Mouse (Mus musculus): Measurements from ENCODE around the gene Prdx2. TPM values are rescaled to one million over a fixed set of nuclear protein-coding genes. Genes with fewer than 3 reads are reported as not detected.
A peak's percentile ranks its signal among the peaks of the same experiment; 100 is the strongest.

Gene Prdx2
- polyA plus RNA-seq, 1 experiment from 2014 or later: 644 TPM

DNA sequence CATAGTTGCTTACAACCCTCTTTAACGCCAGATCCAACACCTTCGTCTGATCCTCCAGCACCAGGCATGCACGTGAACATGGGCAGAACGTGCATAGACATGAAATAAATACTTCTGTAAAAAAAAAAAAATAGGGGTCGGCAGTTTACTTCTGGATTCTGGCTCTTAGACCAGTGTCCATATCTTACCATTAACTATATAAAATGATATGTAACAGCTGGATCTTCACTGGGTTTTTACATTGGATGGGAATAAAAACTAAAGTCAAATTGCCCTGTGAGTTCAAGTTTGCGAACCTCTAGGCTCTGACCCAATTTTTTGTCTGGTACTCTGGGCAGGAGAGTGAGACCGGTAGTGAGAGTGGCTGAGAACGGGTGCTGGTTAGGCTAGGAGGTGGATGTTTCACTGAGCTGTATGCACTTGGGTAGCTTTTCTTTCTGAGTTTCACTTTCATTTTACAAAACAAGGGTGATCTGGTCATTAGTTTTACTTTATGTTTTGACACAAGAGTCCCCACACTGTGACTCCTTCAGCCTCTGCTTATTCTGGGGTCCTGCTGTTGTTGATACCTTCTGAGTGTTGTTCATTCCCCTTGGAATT lies 5.3 kb downstream of the Prdx2 start:
- 72% methylated on average over 8 of the region's 8 CpGs for WGBS
- H3K9me3 ChIP-seq (ENCODE audit: control insufficient read depth, low read length): no peaks in the 10 kb centered on the region
- ATAC-seq (ENCODE audit: low read depth): no peak
- peaks cover 21% of the 10 kb centered on the region for H3K36me3 ChIP-seq (ENCODE audit: control insufficient read depth, insufficient read depth, low read length)
- H3K4me1 ChIP-seq (replicated peaks; ENCODE audit: control insufficient read depth, insufficient read depth, low read length): peaks cover 52% of the 10 kb centered on the region
- peak overlapping the region; percentile 37; the same call in 1 of the 2 replicates for H3K27ac ChIP-seq (ENCODE audit: low read length)
- no peak overlapping the region for H3K4me3 ChIP-seq (ENCODE audit: low read length)
- no peaks in the 10 kb centered on the region for H3K27me3 ChIP-seq (ENCODE audit: control insufficient read depth, insufficient read depth, low read depth, low read length)
- H3K4me2 ChIP-seq (ENCODE audit: low read depth, low read length): no peak overlapping the region
- peak overlapping the region; percentile 20; the same call in 1 of the 2 replicates for H3K9ac ChIP-seq (ENCODE audit: low read length)

DNA sequence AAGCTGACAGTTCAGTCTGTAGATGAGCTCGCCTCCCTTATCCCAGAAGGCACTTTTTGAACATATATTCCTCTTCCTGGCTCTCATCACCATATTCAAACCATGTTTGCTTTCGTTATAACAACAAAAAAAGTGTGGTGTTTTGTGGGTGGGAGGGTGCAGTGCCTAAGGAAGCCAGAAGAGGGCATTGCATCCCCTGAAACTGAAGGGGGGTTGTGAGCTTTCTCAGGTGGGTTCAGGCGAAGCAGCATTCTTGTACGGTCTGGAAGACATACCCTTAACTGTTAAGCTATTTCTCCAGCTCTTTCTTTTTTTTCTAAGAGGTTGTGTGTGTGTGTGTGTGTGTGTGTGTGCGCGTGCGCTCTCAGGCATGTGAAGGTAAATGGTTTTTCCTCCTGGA lies 6.0 kb downstream of the Prdx2 start:
- peaks cover 21% of the 10 kb centered on the region for H3K36me3 ChIP-seq (ENCODE audit: control insufficient read depth, insufficient read depth, low read length)
- H3K27ac ChIP-seq (ENCODE audit: low read length): no peak overlapping the region; the same call in 1 of the 2 replicates
- H3K9me3 ChIP-seq (ENCODE audit: control insufficient read depth, low read length): no peaks in the 10 kb centered on the region
- ATAC-seq (ENCODE audit: low read depth): no peak
- WGBS: 33% methylated on average over 7 of the region's 7 CpGs
- H3K4me2 ChIP-seq (ENCODE audit: low read depth, low read length): peak overlapping the region; percentile 93
- peaks cover 56% of the 10 kb centered on the region for H3K4me1 ChIP-seq (replicated peaks; ENCODE audit: control insufficient read depth, insufficient read depth, low read length)
- H3K4me3 ChIP-seq (ENCODE audit: low read length): no peak overlapping the region
- H3K27me3 ChIP-seq (ENCODE audit: control insufficient read depth, insufficient read depth, low read depth, low read length): no peaks in the 10 kb centered on the region
- H3K9ac ChIP-seq (ENCODE audit: low read length): no peak overlapping the region; the same call in 1 of the 2 replicates

DNA sequence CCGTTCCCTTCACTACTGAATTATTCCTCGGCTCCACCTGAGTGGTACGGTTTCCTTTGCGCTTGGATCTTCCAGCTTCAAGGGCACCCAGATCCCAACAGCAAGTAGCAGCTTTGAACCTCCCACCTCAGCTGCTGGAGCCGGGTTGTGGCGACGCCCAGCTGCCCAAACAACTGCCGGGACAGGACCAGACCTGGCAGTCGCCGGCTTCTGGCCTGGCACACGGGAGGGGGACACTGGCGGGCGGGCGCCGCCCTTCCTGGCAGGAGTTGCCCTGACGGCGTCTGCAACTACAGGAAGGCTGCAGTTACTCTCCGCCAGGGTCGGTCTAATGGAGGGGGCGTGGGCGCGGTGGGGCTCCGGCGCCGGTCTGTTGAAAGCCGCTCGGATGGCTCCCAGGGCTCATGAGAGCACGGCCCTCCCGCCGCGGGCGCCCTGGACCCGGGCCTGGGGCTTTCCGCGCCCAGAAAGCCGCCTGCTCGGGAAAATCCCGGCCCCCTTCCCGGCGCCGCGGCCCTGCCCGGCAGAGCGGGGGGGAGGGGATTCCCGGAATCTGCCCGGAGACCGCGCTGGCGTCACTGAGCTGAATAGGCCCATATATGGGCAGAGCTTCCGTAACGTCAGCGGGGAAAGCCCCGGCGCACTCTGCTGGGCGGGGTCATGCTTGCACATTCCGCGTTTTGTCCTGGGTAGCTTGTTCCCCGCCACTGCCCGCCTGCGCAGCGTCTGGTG lies 6.8 kb downstream of the Prdx2 start:
- no peaks in the 10 kb centered on the region for H3K27me3 ChIP-seq (ENCODE audit: control insufficient read depth, insufficient read depth, low read depth, low read length)
- H3K27ac ChIP-seq (ENCODE audit: low read length): peak overlapping the region; percentile 96
- peaks cover 20% of the 10 kb centered on the region; the same call in 1 of the 2 replicates for H3K36me3 ChIP-seq (ENCODE audit: control insufficient read depth, insufficient read depth, low read length)
- H3K9ac ChIP-seq (ENCODE audit: low read length): peak overlapping the region; percentile 75
- peaks cover 56% of the 10 kb centered on the region for H3K4me1 ChIP-seq (replicated peaks; ENCODE audit: control insufficient read depth, insufficient read depth, low read length)
- peak overlapping the region; percentile 70 for H3K4me3 ChIP-seq (ENCODE audit: low read length)
- no peaks in the 10 kb centered on the region for H3K9me3 ChIP-seq (ENCODE audit: control insufficient read depth, low read length)
- ATAC-seq (ENCODE audit: low read depth): peak; percentile 70
- peak overlapping the region; percentile 93 for H3K4me2 ChIP-seq (ENCODE audit: low read depth, low read length)
- under 1% methylated on average over 56 of the region's 61 CpGs for WGBS

DNA sequence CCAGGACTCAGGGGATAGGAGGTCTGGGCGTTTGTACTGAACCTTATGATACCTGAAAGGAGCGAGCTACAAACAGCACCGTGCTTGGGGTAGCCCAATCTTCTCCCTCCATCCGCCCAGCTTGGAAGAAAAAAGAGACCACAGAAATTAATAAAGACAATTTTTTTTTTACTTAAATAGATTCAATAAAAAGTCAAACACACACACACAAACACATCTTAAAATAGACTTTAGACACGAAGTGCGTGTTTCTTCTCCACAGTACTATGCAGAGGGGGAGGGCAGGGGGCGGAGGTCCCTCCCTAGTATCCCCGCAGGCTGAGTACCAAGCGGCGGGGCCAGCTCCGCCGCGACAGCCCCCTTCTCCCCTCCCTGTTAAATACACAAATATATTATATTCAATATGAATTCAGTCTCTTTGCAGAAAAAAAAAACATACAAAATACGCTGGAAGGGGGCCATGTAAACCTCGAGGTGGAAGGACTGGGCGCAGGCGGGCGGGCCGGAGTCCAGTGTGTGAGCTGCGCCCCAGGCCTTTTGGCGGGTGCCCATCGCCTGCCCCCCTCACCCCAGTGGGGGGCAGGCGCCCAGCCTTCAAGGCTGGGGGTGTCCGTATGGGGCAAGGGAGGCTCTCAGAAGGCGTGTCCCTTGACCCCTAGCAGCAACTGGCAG lies 7.5 kb downstream of the Prdx2 start:
- Histone ChIP-seq H3K36me3 (ENCODE audit: control insufficient read depth, insufficient read depth, low read length) (peaks cover 13% of the 10 kb centered on the region; the same call in 1 of the 2 replicates), H3K4me3 (ENCODE audit: low read length) (peak overlapping the region; percentile 70), H3K9me3 (ENCODE audit: control insufficient read depth, low read length) (no peaks in the 10 kb centered on the region), H3K4me1 (replicated peaks; ENCODE audit: control insufficient read depth, insufficient read depth, low read length) (peaks cover 63% of the 10 kb centered on the region), H3K4me2 (ENCODE audit: low read depth, low read length) (peak overlapping the region; percentile 93), H3K27ac (ENCODE audit: low read length) (peak overlapping the region; percentile 96), H3K27me3 (ENCODE audit: control insufficient read depth, insufficient read depth, low read depth, low read length) (no peaks in the 10 kb centered on the region), H3K9ac (ENCODE audit: low read length) (peak overlapping the region; percentile 75)
- ATAC-seq (ENCODE audit: low read depth): no peak
- 1% methylated on average over 25 of the region's 25 CpGs for WGBS

DNA sequence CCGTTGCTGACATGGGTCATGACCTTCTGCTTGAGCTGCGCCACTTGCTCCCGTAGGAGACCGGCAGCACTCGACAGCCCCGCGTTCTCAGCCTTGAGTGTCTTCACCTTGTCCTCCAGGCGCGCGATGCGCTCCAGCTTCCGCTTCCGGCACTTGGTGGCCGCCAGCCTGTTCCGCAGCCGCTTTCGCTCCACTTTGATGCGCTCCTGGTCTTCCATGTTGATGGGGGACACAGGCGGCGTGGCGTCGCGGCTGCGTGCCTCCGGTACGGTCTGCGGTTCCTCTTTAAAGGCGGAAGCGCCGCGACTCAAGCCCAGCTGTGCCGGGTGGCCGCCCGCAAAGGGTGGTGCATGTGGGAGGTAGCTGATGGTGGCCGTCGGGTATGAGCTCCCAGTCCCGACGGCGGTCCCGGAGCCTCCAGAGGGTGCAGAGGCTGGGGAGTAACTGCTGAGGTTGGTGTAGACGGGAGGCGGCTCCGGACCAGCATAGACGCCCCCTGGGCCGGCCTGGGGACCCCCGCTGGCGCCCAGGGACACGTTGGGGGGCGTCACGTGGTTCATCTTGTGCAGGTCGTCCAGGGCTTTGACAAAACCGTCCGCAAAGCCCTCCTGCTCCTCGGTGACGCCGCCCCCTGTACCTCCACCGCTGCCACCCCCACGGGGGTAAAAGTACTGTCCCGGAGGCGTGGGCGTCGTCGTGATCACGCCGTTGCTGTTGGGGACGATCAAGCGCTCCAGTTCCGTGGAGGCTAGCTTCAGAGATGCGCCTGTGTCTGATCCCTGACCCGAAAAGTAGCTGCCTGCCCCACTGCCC lies 8.3 kb downstream of the Prdx2 start:
- Histone ChIP-seq H3K36me3 (ENCODE audit: control insufficient read depth, insufficient read depth, low read length) (peaks cover 8% of the 10 kb centered on the region; the same call in 1 of the 2 replicates), H3K27me3 (ENCODE audit: control insufficient read depth, insufficient read depth, low read depth, low read length) (no peaks in the 10 kb centered on the region), H3K9ac (ENCODE audit: low read length) (peak overlapping the region; percentile 75), H3K4me1 (replicated peaks; ENCODE audit: control insufficient read depth, insufficient read depth, low read length) (peaks cover 70% of the 10 kb centered on the region), H3K9me3 (ENCODE audit: control insufficient read depth, low read length) (no peaks in the 10 kb centered on the region), H3K4me3 (ENCODE audit: low read length) (peak overlapping the region; percentile 70), H3K4me2 (ENCODE audit: low read depth, low read length) (peak overlapping the region; percentile 93), H3K27ac (ENCODE audit: low read length) (peak overlapping the region; percentile 96)
- under 1% methylated on average over 69 of the region's 70 CpGs for WGBS
- ATAC-seq (ENCODE audit: low read depth): no peak

DNA sequence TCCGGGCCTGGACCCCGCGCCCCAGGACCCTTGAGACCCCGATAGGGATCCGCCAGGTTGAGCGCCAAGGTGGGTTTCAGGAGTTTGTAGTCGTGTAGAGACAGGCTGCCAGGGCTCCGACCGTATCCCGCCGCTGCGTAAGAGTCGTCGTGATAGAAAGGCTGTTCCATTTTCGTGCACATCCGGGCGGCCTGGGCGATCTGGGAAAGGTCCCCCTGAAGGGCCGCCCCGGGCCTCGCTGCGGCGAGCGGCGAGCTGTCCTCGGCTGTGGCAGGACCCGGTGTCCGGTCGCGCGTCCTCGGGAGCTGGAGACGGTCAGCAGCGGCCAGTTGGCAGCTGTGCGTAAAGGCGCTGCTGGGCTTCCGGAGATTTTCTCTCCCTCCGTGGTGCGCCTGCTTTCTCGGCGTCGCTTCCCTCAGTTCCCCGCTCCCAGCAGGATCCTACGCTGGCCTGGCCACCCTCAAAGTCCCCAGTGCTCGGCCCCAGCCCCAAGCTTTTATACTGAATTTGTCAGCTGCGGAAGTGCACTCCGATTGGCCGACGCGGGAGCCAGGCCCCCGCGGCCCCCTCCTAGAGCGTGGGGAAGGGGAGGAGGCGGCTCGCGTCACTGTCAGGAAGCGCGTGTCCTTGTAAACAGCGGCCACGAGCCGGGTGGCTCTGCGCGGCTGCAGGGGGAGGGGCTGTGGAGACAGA lies 9.0 kb downstream of the Prdx2 start, which contains the start of gene Junb:
TSS of gene Junb (minus strand) at position 471 of the 693 bp plus-strand sequence.
- under 1% methylated on average over 62 of the region's 63 CpGs for WGBS

DNA sequence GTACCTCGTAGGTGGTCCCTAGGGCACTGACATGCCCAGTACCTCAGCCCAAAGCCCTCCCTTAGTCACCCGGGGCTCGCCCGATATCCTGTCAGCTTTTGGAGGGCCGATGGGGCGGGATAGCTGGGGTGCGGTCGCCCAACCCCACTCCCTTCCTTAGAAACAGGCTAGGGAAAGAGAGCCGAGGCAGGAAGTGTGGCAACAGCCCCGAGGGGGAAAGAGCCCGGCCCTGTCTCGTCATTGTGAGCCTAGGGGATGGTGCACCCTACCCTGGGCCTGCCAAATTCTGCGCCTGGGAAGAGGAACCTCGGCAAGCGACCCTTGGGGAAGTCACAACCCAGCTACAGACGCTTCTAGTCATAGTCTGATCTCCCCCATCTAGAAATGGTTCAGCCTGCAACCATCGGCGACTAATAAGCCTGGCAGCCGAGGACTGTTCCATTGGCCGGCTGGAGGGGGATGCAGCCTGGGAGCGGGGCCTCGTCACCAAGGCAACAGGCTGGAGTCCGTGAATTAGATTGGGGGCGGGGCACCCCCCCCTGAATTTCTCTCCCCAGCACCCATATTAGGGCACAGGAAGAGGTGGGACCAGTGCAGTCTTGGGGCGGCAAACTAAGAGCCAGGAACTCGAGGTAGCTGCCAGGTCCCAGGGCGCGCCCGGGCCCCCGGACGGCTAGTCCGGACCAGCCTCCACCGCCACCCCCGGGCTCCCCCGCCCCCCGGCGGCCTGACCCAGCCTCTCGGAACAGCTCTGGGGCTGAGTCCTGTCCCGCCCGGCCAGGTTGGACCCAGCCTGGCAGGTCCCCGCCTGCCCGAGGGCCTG lies 10.4 kb downstream of the Prdx2 start:
- 2% methylated on average over 37 of the region's 42 CpGs for WGBS
- peak; percentile 62 for ATAC-seq (ENCODE audit: low read depth)

More for the DNA sequence above, 9.0 kb downstream of the Prdx2 start, which contains the start of gene Junb:
- peak; percentile 65 for ATAC-seq (ENCODE audit: low read depth)
- peak within 1 kb of the TSS; percentile 70 for H3K4me3 ChIP-seq (ENCODE audit: low read length)
- peaks cover 71% of the 10 kb centered on the region for H3K4me1 ChIP-seq (replicated peaks; ENCODE audit: control insufficient read depth, insufficient read depth, low read length)
- H3K9me3 ChIP-seq (ENCODE audit: control insufficient read depth, low read length): no peaks in the 10 kb centered on the region
- peak within 1 kb of the TSS; percentile 75 for H3K9ac ChIP-seq (ENCODE audit: low read length)
- H3K27ac ChIP-seq (ENCODE audit: low read length): peak within 1 kb of the TSS; percentile 96
- 0 out of 2 replicates have a peak, but pooled peaks cover 5% of the 10 kb centered on the region for H3K36me3 ChIP-seq (ENCODE audit: control insufficient read depth, insufficient read depth, low read length)
- peak within 1 kb of the TSS; percentile 93 for H3K4me2 ChIP-seq (ENCODE audit: low read depth, low read length)
- no peaks in the 10 kb centered on the region for H3K27me3 ChIP-seq (ENCODE audit: control insufficient read depth, insufficient read depth, low read depth, low read length)

More for the DNA sequence above, 10.4 kb downstream of the Prdx2 start:
- Histone ChIP-seq H3K9me3 (ENCODE audit: control insufficient read depth, low read length) (no peaks in the 10 kb centered on the region), H3K9ac (ENCODE audit: low read length) (peak overlapping the region; percentile 69), H3K36me3 (ENCODE audit: control insufficient read depth, insufficient read depth, low read length) (no peaks in the 10 kb centered on the region), H3K27ac (ENCODE audit: low read length) (peak overlapping the region; percentile 96), H3K27me3 (ENCODE audit: control insufficient read depth, insufficient read depth, low read depth, low read length) (no peaks in the 10 kb centered on the region), H3K4me2 (ENCODE audit: low read depth, low read length) (peak overlapping the region; percentile 93), H3K4me1 (replicated peaks; ENCODE audit: control insufficient read depth, insufficient read depth, low read length) (peaks cover 78% of the 10 kb centered on the region), H3K4me3 (ENCODE audit: low read length) (peak overlapping the region; percentile 45)

Measured in lung, embryonic 16.5 days (tissue).